Mouse (Mus musculus): ENCODE results near the gene Gdf10.

Gdf10 gene

GRCm38 (mm10) chr14:33939117-33939516 is 15.7 kb downstream of the Gdf10 start:
- no peak for DNase-seq (ENCODE audit: low spot score)

DNA sequence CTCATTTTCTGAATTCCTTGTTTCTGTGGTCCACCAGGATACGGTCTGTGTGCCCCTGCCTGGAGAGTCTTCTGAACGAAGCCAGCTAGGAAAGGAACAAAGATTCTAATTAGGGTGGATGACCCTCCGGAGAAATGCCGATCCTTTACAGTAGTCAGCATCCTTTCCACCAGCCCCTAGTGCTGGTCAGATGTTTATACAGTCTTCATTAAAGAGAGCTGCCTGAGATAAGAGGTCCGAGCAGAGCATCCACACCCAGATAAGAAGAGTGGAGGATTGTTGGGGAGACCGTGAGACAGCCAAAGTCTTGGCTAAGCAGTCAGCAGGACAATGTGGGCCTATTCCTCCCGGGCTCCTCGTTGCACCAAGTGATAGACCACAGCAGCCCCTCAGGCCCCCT is 17.4 kb downstream of the Gdf10 start, which contains the start of gene Gdf2:
Gdf2 (plus strand) TSS at position 301 of the 400 bp plus-strand sequence.
- no peak for DNase-seq (ENCODE audit: low spot score)

GRCm38 (mm10) chr14:33942222-33942621 is 18.8 kb downstream of the Gdf10 start:
- DNase-seq (ENCODE audit: low spot score), result no peak

- no peak for DNase-seq (ENCODE audit: low spot score)
Measured at GRCm38 (mm10) chr14:33946125-33946524, 22.7 kb downstream of the Gdf10 start.

DNA sequence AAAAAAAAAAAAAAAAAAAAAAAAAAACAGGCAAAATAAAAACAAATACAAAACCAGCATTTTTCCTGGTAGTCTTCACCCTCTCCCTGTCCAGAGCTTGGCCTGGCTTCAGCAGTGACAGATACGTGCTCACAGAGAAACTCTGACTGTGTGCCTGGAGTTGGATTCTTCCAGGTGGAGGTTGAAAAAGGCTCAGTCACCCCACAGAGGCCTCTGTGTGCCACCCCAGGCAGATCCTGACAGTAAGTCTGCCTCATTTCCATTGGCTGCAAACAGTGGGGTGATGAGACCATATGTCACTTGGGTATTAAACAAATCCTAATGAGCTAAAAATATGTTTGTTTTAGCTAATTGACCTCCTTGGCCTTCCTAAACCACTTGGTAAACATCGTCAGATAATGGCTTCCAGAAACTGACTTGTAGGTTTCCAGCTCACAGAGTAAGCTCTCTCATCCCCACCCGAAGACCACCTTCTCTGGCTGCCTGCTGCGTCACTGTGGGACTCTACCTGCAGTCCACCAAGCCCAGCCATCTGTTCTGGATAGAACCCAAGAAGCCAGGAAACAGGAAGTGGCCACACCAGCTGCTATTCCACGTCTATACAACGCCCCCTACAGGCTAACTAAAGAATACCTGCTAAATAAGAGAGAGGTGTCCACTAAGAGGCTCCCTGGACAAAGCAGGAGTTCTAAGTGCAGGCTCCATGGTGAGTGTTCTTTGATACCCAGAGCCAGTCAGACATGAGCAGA is 29.0 kb downstream of the Gdf10 start:
- DNase-seq (ENCODE audit: low spot score), result no peak

DNA sequence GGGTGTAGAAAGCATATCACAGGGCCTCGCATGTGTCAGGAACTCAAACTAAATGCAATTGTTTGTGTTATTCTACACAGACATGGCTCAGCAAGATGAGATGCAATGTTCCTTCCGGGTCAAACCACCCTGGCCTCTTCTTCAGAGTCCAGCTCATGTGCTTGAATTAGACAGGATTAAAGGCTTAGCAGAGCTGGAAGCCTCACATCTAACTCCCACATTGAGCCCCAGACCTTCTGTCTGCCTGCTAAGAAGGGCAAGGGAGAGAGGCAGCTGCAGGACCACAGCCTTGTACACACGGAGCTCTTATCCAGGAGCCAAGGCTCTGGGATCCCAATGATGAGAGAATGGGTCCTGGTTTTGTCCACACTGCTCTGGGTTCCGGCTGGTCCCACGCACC is 30.4 kb downstream of the Gdf10 start, which contains the start of gene Rbp3:
Rbp3 (plus strand) TSS at position 243 of the 400 bp plus-strand sequence.
- no peak for DNase-seq (ENCODE audit: low spot score)

DNA sequence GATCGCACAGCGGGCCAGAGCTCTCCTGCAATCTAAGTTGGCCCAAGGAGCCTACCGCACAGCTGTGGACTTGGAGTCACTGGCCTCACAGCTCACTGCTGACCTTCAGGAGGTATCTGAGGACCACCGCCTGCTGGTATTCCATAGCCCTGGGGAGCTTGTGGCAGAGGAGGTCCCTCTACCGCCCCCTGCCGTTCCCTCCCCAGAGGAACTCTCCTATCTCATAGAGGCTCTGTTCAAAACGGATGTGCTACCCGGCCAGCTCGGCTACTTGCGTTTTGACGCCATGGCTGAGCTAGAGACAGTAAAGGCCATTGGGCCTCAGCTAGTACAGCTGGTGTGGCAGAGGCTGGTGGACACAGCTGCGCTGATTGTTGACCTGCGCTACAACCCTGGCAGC is 32.7 kb downstream of the Gdf10 start:
- DNase-seq (ENCODE audit: low spot score), result no peak

DNA sequence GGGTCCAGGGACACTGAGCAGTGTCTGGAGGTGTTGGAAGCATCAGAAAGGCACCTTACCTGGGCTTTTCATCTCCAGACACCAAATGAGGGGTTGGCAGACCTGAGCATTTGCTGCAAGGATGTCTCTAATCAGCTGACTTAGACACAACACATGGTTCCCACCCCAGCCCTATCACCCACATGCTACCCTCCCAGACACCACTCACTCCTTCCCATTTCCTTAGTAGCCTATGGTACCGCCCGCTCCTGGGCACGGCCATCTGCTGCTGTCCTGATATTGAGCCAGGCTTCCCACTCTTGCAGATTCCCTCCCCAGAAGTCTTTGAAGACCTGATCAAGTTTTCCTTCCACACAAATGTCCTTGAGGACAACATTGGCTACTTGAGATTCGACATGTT is 34.8 kb downstream of the Gdf10 start:
- no peak for DNase-seq (ENCODE audit: low spot score)

- no peak for DNase-seq (ENCODE audit: low spot score)
Measured at GRCm38 (mm10) chr14:33958841-33959240, 35.5 kb downstream of the Gdf10 start.

DNA sequence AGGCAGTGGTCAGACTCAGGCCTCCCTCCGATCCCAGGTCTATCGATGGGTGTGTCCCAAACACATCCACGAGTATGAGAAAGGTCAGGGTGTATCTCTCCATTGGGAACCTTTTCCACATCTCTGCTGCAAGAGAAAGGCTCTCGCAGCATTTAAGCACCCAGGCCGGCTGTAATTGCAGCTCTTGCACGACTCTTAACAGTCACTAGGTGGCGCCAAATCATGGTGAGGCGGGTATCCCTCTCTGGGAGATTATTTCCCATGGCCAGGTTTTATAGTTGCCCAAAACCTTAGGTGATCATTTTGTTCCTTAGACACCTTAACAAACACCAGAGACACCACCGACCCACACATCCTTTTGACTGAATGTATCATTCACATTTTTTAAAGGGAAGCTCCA is 36.0 kb downstream of the Gdf10 start:
- peak; percentile 7 for DNase-seq (ENCODE audit: low spot score)

DNA sequence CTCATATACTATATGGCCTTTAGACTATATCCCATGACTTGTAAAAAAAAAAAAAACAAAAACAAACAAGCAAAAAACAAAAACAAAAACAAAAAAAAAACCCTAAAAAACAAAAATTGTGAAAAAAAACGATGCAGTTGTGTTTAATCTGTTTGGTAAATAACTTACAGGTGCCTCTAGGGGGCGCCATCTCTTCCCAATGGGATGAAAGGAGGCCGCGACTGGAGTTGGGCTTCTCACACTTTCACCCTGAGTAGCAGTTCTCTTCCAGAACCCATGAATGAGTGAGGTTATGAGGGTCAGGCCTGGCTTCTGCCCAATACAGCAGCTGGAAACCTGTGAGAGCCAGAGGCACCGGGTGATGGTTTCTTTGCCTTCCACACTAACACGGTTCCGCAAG is 42.3 kb downstream of the Gdf10 start:
- DNase-seq (ENCODE audit: low spot score), result no peak

GRCm38 (mm10) chr14:33972679-33973078 is 49.3 kb downstream of the Gdf10 start:
- DNase-seq (ENCODE audit: low spot score), result no peak

DNA sequence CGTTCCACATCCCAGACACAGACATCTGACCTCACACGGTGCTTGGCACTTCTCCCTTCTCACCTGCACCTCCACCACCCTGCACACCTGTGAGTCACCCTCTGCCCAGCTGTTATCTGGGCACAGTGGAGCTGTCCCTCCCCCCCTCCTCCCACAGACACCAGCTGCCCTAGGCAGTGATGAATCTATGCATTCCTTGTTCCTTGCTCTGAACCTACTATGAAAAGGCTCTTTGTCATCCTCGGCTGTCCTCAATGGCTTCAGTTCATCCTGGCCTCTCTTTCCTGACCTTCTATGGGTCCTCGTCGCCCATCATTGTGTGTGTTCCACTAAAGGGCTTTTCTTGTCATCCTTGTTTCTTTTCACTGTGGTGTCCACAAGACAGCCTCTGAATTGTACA is 51.4 kb downstream of the Gdf10 start:
- DNase-seq (ENCODE audit: low spot score), result no peak

GRCm38 (mm10) chr14:33977748-33978147 is 54.4 kb downstream of the Gdf10 start:
- no peak for DNase-seq (ENCODE audit: low spot score)

DNA sequence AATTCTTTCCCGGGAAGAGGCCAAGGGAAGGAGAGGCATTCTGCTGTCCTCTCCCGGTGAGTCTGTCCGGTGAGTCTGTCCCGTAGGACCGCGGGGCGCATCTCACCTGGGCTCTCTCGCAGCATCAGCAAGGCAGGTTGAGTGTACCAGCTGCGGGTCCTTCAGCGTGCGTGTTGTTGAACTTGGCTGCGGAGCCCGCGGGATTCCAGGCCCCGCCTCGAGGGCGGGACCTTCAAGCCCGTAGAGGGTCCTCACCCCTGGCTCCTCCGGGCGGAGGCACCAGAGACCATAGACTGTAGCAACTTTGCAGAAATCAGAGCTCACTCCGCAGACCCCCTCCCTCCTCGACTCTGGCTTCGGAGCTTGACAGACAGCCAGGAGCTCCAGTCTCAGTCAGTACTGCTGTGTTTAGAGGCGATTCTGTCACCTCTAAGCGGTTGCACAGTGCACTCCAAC is 55.2 kb downstream of the Gdf10 start, which contains the start of gene Zfp488:
Zfp488 (minus strand) TSS at position 161 of the 456 bp plus-strand sequence.
- no peak for DNase-seq (ENCODE audit: low spot score)
